In the genomic region with DNA sequence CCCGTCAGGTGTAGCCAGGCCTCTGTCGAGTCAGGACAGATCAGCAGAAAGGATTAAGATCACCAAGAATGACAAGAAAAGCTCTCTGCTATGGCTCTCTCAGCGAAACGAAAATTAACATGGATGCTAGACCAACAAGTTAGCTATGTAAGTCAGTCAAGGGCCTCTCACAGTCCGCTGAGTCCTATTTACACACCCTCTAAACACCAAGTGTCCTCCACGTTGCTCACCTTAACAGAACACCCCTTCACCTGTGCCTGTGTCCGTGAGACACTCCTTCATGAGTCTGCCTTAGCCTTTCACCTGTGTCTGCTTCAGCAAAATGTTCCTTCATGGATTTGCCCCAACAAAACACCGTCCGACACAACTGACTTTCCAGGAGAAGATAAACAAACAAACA, we compare ENCODE assay signal across 24 mouse cellular contexts.
A peak's percentile ranks its signal among the peaks of the same experiment; 100 is the strongest.
DNase-seq lines count a peak whose midpoint lies in the region; ATAC-seq and TF ChIP-seq lines count a peak whose summit lies in the region.
"Had no signal": no experiment of that assay in that cellular context is flagged by ENCODE, and none has a peak within 500 bp of the region (broad histone marks: within the 10 kb centered on the region; RNA-seq: fewer than 3 reads in every experiment).

No protein-coding gene starts in this region.

- peak overlapping the region; percentile 90; the same call in 1 of the 2 replicates for H3K27ac ChIP-seq in layer of hippocampus, adult 2 months
- H3K27ac ChIP-seq in lung, embryonic 16.5 days (ENCODE audit: low read length), result peak overlapping the region; percentile 40; the same call in 1 of the 2 replicates
- H3K27ac ChIP-seq: embryonic facial prominence, embryonic 10.5 days; embryonic facial prominence, embryonic 12.5 days; forebrain, embryonic 13.5 days; forebrain, embryonic 15.5 days had no signal

- H3K4me2 ChIP-seq in lung, embryonic 16.5 days (ENCODE audit: low read depth, low read length), result no peak overlapping the region
- H3K4me2 ChIP-seq: embryonic facial prominence, embryonic 12.5 days; forebrain, embryonic 13.5 days; forebrain, embryonic 15.5 days had no signal

- DNase-seq in layer of hippocampus, adult 2 months (ENCODE audit: low spot score in 2 of 2), result no peak
- no peak for DNase-seq in layer of hippocampus, postnatal 14 days (ENCODE audit: low spot score in 2 of 2)
- no peak for DNase-seq in lung, postnatal 10 days
- peak; percentile 31 for DNase-seq in lung, postnatal 25 days (ENCODE audit: low spot score)
- DNase-seq in heart, adult 8-10 months (ENCODE audit: low spot score), result no peak
- DNase-seq: adrenal gland, adult 8-10 months; adrenal gland, postnatal 14 days; adrenal gland, postnatal 36 days; B cell, adult 2 months; cerebellum, adult 11-12 months; cerebellum, adult 2 months; cerebellum, adult 9-10 months; cerebellum, postnatal 10 days; cerebellum, postnatal 25 days had no signal

- TF ChIP-seq CTCF in layer of hippocampus, adult 2 months (conservative IDR thresholded peaks at IDR 0.05), result no peak

- H3K4me1 ChIP-seq in lung, embryonic 16.5 days (replicated peaks; ENCODE audit: control insufficient read depth, insufficient read depth, low read length), result peaks cover 19% of the 10 kb centered on the region
- H3K4me1 ChIP-seq: embryonic facial prominence, embryonic 12.5 days; forebrain, embryonic 13.5 days had no signal

- no peak for ATAC-seq in lung, embryonic 16.5 days (ENCODE audit: low read depth)
- ATAC-seq: activated CD4-positive, CD25-positive, alpha-beta regulatory T cell, adult 4 months; CD4-positive, CD25-positive, alpha-beta regulatory T cell, adult 4 months; forebrain, embryonic 13.5 days; Patski had no signal

- no peak overlapping the region for H3K9ac ChIP-seq in lung, embryonic 16.5 days (ENCODE audit: low read length)
- H3K9ac ChIP-seq: embryonic facial prominence, embryonic 12.5 days; forebrain, embryonic 13.5 days; forebrain, embryonic 15.5 days had no signal

- H3K27me3 ChIP-seq in lung, embryonic 16.5 days (ENCODE audit: control insufficient read depth, insufficient read depth, low read depth, low read length), result no peaks in the 10 kb centered on the region
- H3K27me3 ChIP-seq: CH12.LX; embryonic facial prominence, embryonic 12.5 days; forebrain, embryonic 13.5 days; forebrain, embryonic 15.5 days had no signal

- H3K4me3 ChIP-seq in layer of hippocampus, adult 2 months, result no peak overlapping the region
- no peak overlapping the region for H3K4me3 ChIP-seq in lung, embryonic 16.5 days (ENCODE audit: low read length)
- H3K4me3 ChIP-seq: embryonic facial prominence, embryonic 10.5 days; embryonic facial prominence, embryonic 12.5 days; forebrain, embryonic 13.5 days; forebrain, embryonic 15.5 days had no signal

- 0 out of 2 replicates have a peak, but pooled peaks cover 2% of the 10 kb centered on the region for H3K9me3 ChIP-seq in lung, embryonic 16.5 days (ENCODE audit: control insufficient read depth, low read length)
- H3K9me3 ChIP-seq: embryonic facial prominence, embryonic 10.5 days; embryonic facial prominence, embryonic 12.5 days; forebrain, embryonic 13.5 days; forebrain, embryonic 15.5 days; G1E had no signal

- peaks cover 7% of the 10 kb centered on the region; the same call in 1 of the 2 replicates for H3K36me3 ChIP-seq in lung, embryonic 16.5 days (ENCODE audit: control insufficient read depth, insufficient read depth, low read length)
- H3K36me3 ChIP-seq: embryonic facial prominence, embryonic 10.5 days; embryonic facial prominence, embryonic 12.5 days; G1E had no signal

- WGBS in lung, embryonic 16.5 days, result 61% methylated on average over 9 of the region's 9 CpGs
